Mouse (Mus musculus): ENCODE measurements around the gene Snx33.

GRCm38 (mm10) chr9:56900060-56900459 lies 28.1 kb downstream of the Snx33 start:
- TF ChIP-seq CTCF (IDR thresholded peaks at IDR 0.05; ENCODE audit: low read depth): no peak
- TF ChIP-seq EP300 (optimal IDR thresholded peaks at IDR 0.05): no peak
